24 mouse cellular contexts compared by ENCODE assay signal in genomic region chr14:77250652-77251238, GRCm38 (mm10).
DNase-seq lines count a peak whose midpoint lies in the region; ATAC-seq and TF ChIP-seq lines count a peak whose summit lies in the region.
"Had no signal": no experiment of that assay in that cellular context is flagged by ENCODE, and none has a peak within 500 bp of the region (broad histone marks: within the 10 kb centered on the region; RNA-seq: fewer than 3 reads in every experiment).

No protein-coding gene starts in this region.

- peaks cover 5% of the 10 kb centered on the region; the same call in 1 of the 2 replicates for H3K9me3 ChIP-seq in embryonic facial prominence, embryonic 14.5 days (ENCODE audit: control insufficient read depth, low read length)
- H3K9me3 ChIP-seq in embryonic facial prominence, embryonic 10.5 days: 0 out of 2 replicates have a peak, but pooled peaks cover 4% of the 10 kb centered on the region
- no peaks in the 10 kb centered on the region for H3K9me3 ChIP-seq in forebrain, postnatal 0 days (ENCODE audit: low read length)
- H3K9me3 ChIP-seq: heart, embryonic 10.5 days; hindbrain, embryonic 15.5 days; limb, embryonic 15.5 days; midbrain, embryonic 12.5 days; stomach, embryonic 15.5 days had no signal

- H3K36me3 ChIP-seq in embryonic facial prominence, embryonic 14.5 days (ENCODE audit: control insufficient read depth, insufficient read depth, low read length): no peaks in the 10 kb centered on the region
- H3K36me3 ChIP-seq in embryonic facial prominence, embryonic 10.5 days (replicated peaks): no peaks in the 10 kb centered on the region
- H3K36me3 ChIP-seq in forebrain, postnatal 0 days (ENCODE audit: insufficient read depth): no peaks in the 10 kb centered on the region
- H3K36me3 ChIP-seq: embryonic facial prominence, embryonic 13.5 days; G1E; heart, embryonic 10.5 days; hindbrain, embryonic 15.5 days; limb, embryonic 15.5 days; midbrain, embryonic 12.5 days; stomach, embryonic 15.5 days had no signal

- WGBS in embryonic facial prominence, embryonic 14.5 days: 75% methylated on average over 2 of the region's 2 CpGs
- WGBS in embryonic facial prominence, embryonic 10.5 days: 45% methylated on average over 2 of the region's 2 CpGs
- WGBS in forebrain, postnatal 0 days: 35% methylated on average over 2 of the region's 2 CpGs

- H3K4me1 ChIP-seq in embryonic facial prominence, embryonic 14.5 days (ENCODE audit: control insufficient read depth, insufficient read depth, low read length): peaks cover 14% of the 10 kb centered on the region
- H3K4me1 ChIP-seq in embryonic facial prominence, embryonic 10.5 days: peaks cover 22% of the 10 kb centered on the region
- peaks cover 9% of the 10 kb centered on the region; the same call in 1 of the 2 replicates for H3K4me1 ChIP-seq in forebrain, postnatal 0 days (ENCODE audit: insufficient read depth)
- H3K4me1 ChIP-seq: limb, embryonic 15.5 days; stomach, embryonic 15.5 days had no signal

- no peak overlapping the region for H3K4me2 ChIP-seq in embryonic facial prominence, embryonic 14.5 days (ENCODE audit: low read depth, low read length)
- H3K4me2 ChIP-seq in forebrain, postnatal 0 days (ENCODE audit: low read depth): no peak overlapping the region
- H3K4me2 ChIP-seq: embryonic facial prominence, embryonic 13.5 days; hindbrain, embryonic 15.5 days; limb, embryonic 15.5 days; midbrain, embryonic 12.5 days; stomach, embryonic 15.5 days had no signal

- ATAC-seq in embryonic facial prominence, embryonic 14.5 days (ENCODE audit: low read depth): peak; percentile 77
- ATAC-seq in forebrain, postnatal 0 days: no peak
- ATAC-seq: forebrain, embryonic 14.5 days; Patski had no signal

- H3K4me3 ChIP-seq in embryonic facial prominence, embryonic 14.5 days (ENCODE audit: low read depth, low read length): no peak overlapping the region
- no peak overlapping the region for H3K4me3 ChIP-seq in embryonic facial prominence, embryonic 10.5 days
- no peak overlapping the region for H3K4me3 ChIP-seq in forebrain, postnatal 0 days (ENCODE audit: low read depth, low read length)
- H3K4me3 ChIP-seq: embryonic facial prominence, embryonic 13.5 days; heart, embryonic 10.5 days; hindbrain, embryonic 15.5 days; limb, embryonic 15.5 days; midbrain, embryonic 12.5 days; stomach, embryonic 15.5 days had no signal

- peak; percentile 8 for DNase-seq in adrenal gland, postnatal 14 days
- no peak for DNase-seq in adrenal gland, adult 18-20 months (ENCODE audit: low spot score in 2 of 2)
- DNase-seq in embryonic facial prominence, embryonic 14.5 days (ENCODE audit: low spot score): peak; percentile 45
- no peak for DNase-seq in embryonic facial prominence, embryonic 10.5 days (ENCODE audit: low spot score)
- DNase-seq in ES-CJ7 (ENCODE audit: low read depth, low spot score): peak; percentile 99
- peak; percentile 48 for DNase-seq in brain, adult 2 months (ENCODE audit: low read depth, low spot score)
- no peak for DNase-seq in forebrain, postnatal 0 days
- no peak for DNase-seq in natural killer cell, adult 2 months (ENCODE audit: low spot score in 2 of 2)
- DNase-seq: gastrocnemius, postnatal 25 days; heart, postnatal 4 days; kidney, adult 8-10 months; kidney, postnatal 14 days; left cerebral cortex, postnatal 4 days; thymus, postnatal 4 days had no signal

- H3K27ac ChIP-seq in embryonic facial prominence, embryonic 14.5 days (replicated peaks; ENCODE audit: low read depth, low read length): no peak overlapping the region
- H3K27ac ChIP-seq in embryonic facial prominence, embryonic 10.5 days (replicated peaks): no peak overlapping the region
- no peak overlapping the region for H3K27ac ChIP-seq in forebrain, postnatal 0 days (ENCODE audit: low read depth, low read length)
- H3K27ac ChIP-seq: embryonic facial prominence, embryonic 13.5 days; heart, embryonic 10.5 days; hindbrain, embryonic 15.5 days; limb, embryonic 15.5 days; liver, embryonic 14.5 days; midbrain, embryonic 12.5 days; stomach, embryonic 15.5 days had no signal

- no peaks in the 10 kb centered on the region for H3K27me3 ChIP-seq in embryonic facial prominence, embryonic 14.5 days (replicated peaks; ENCODE audit: control insufficient read depth, insufficient read depth, low read length)
- H3K27me3 ChIP-seq in embryonic facial prominence, embryonic 10.5 days (replicated peaks; ENCODE audit: low read depth, poor library complexity, severe bottlenecking): no peaks in the 10 kb centered on the region
- no peaks in the 10 kb centered on the region for H3K27me3 ChIP-seq in forebrain, postnatal 0 days (ENCODE audit: insufficient read depth, low read length)
- H3K27me3 ChIP-seq: embryonic facial prominence, embryonic 13.5 days; hindbrain, embryonic 15.5 days; limb, embryonic 15.5 days; midbrain, embryonic 12.5 days; Patski; stomach, embryonic 15.5 days had no signal

- no peak for TF ChIP-seq CTCF in forebrain, postnatal 0 days (IDR thresholded peaks at IDR 0.05; ENCODE audit: low read depth)

- H3K9ac ChIP-seq in embryonic facial prominence, embryonic 14.5 days (ENCODE audit: low read depth, low read length): no peak overlapping the region
- H3K9ac ChIP-seq in forebrain, postnatal 0 days: no peak overlapping the region
- H3K9ac ChIP-seq: embryonic facial prominence, embryonic 13.5 days; hindbrain, embryonic 15.5 days; limb, embryonic 15.5 days; liver, embryonic 14.5 days; midbrain, embryonic 12.5 days; stomach, embryonic 15.5 days had no signal

Comparison
In these comparisons a context has a peak if more than half of its experiments do, and no peak if none do; other contexts are left out.
1. DNase-seq: peak in adrenal gland, postnatal 14 days (single experiment), embryonic facial prominence, embryonic 14.5 days (single experiment), ES-CJ7 (single experiment) and brain, adult 2 months (single experiment); none in adrenal gland, adult 18-20 months (0 of 2), embryonic facial prominence, embryonic 10.5 days (single experiment), forebrain, postnatal 0 days (single experiment) and natural killer cell, adult 2 months (0 of 2).